25 mouse cellular contexts compared by ENCODE assay signal in the genomic region with DNA sequence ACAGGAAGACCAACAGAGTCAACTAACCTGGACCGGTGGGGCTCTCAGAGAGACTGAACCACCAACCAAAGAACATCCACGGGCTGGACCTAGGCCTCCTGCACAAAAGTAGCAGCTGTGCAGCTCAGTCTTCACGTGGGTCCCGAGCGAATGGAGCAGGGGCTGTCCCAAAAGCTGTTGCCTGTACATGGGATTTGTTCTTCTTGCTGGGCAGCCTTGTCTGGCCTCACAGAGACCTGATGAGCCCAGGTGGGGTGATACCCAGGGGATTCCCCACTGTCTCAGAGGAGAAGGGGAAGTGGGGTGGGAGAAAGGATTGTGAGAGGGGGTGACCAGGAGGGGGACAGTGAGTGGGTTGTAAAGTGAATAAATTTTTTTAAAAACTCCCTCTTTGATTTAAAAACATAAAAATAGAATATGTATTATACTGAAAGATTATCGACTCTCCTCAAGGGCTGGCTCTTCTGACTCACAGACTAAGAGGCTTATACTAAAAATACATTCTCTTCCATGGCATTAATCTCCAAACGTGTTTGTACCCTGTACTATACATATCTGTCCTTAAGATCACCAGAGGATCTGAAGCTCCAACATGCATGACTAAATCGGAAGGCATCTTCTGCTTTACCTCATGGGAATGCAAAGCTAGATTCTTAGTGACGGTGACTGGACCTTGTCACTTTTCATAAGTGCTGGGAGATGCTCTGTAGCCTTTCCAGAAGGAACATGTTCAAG. TPM values are rescaled to one million over a fixed set of nuclear protein-coding genes. Genes with fewer than 3 reads are reported as not detected.
DNase-seq lines count a peak whose midpoint lies in the region; ATAC-seq and TF ChIP-seq lines count a peak whose summit lies in the region.
"Had no signal": no experiment of that assay in that cellular context is flagged by ENCODE, and none has a peak within 500 bp of the region (broad histone marks: within the 10 kb centered on the region; RNA-seq: fewer than 3 reads in every experiment).

No protein-coding gene starts in this region.

- no peak overlapping the region for H3K4me2 ChIP-seq in forebrain, embryonic 11.5 days (ENCODE audit: low read depth, low read length, severe bottlenecking)
- H3K4me2 ChIP-seq in forebrain, postnatal 0 days (ENCODE audit: low read depth), result no peak overlapping the region
- peak overlapping the region; percentile 81 for H3K4me2 ChIP-seq in CH12.LX (ENCODE audit: insufficient read depth, low read depth, poor library complexity, severe bottlenecking)
- no peak overlapping the region for H3K4me2 ChIP-seq in intestine, postnatal 0 days (replicated peaks; ENCODE audit: low read depth)
- H3K4me2 ChIP-seq: embryonic facial prominence, embryonic 12.5 days; forebrain, embryonic 12.5 days had no signal

- TF ChIP-seq RAD21 in CH12.LX (IDR thresholded peaks at IDR 0.05; ENCODE audit: low read depth, low read length), result no peak; the same call in 1 of the 2 replicates

- 81% methylated on average over 9 of the region's 9 CpGs for WGBS in forebrain, embryonic 11.5 days
- WGBS in forebrain, postnatal 0 days, result 87% methylated on average over 9 of the region's 9 CpGs
- WGBS in intestine, postnatal 0 days, result 89% methylated on average over 9 of the region's 9 CpGs
- 77% methylated on average over 9 of the region's 9 CpGs for WGBS in lung, adult 2 months

- peak; percentile 37 for DNase-seq in forebrain, embryonic 11.5 days (ENCODE audit: low spot score)
- no peak for DNase-seq in forebrain, postnatal 0 days
- DNase-seq in retina, adult 2 months (ENCODE audit: low read depth, low spot score), result peak; percentile 74
- no peak for DNase-seq in retina, embryonic 14.5 days (ENCODE audit: low spot score)
- DNase-seq in CH12.LX (ENCODE audit: extremely low read depth), result peak; percentile 96
- peak; percentile 51 for DNase-seq in splenic B cell, adult 2 months (ENCODE audit: low read depth, low spot score)
- no peak for DNase-seq in lung, adult 2 months
- DNase-seq: adrenal gland, adult 8-10 months; adrenal gland, postnatal 14 days; adrenal gland, postnatal 36 days; cerebellum, adult 11-12 months; cerebellum, adult 2 months; cerebellum, adult 9-10 months; cerebellum, postnatal 10 days; cerebellum, postnatal 25 days had no signal

- H3K9ac ChIP-seq in forebrain, embryonic 11.5 days (ENCODE audit: low read length), result no peak overlapping the region
- H3K9ac ChIP-seq in forebrain, postnatal 0 days, result no peak overlapping the region
- peak overlapping the region; percentile 71 for H3K9ac ChIP-seq in CH12.LX (ENCODE audit: insufficient read depth, low read depth)
- no peak overlapping the region for H3K9ac ChIP-seq in intestine, postnatal 0 days (ENCODE audit: low read depth, low read length)
- H3K9ac ChIP-seq: embryonic facial prominence, embryonic 12.5 days; forebrain, embryonic 12.5 days had no signal

- TF ChIP-seq EP300 in CH12.LX (IDR thresholded peaks at IDR 0.05; ENCODE audit: low read length), result peak; percentile 86

- in situ Hi-C loops in CH12.LX (cut with MboI; ENCODE audit: low pct_ligation_motif_present, low pct_unique_long_range_greater_than_20kb, low sequenced_read_pairs), result no loop called here

- peaks cover 52% of the 10 kb centered on the region for H3K79me2 ChIP-seq in CH12.LX (replicated peaks; ENCODE audit: control insufficient read depth, extremely low read depth, insufficient read depth, poor library complexity, severe bottlenecking)

- H3K36me3 ChIP-seq in forebrain, embryonic 11.5 days (ENCODE audit: control insufficient read depth, insufficient read depth, low read length), result no peaks in the 10 kb centered on the region
- H3K36me3 ChIP-seq in forebrain, postnatal 0 days (ENCODE audit: insufficient read depth), result 0 out of 2 replicates have a peak, but pooled peaks cover 3% of the 10 kb centered on the region
- H3K36me3 ChIP-seq in CH12.LX (replicated peaks in 1 of 2; ENCODE audit: control insufficient read depth in 1 of 2, insufficient read depth in 1 of 2, low read length in 1 of 2), result peaks cover 8 to 15% of the 10 kb centered on the region in 2 experiments
- no peaks in the 10 kb centered on the region for H3K36me3 ChIP-seq in splenic B cell, adult 2 months (ENCODE audit: control insufficient read depth, insufficient read depth, low read length, poor library complexity, severe bottlenecking)
- H3K36me3 ChIP-seq in intestine, postnatal 0 days (ENCODE audit: control insufficient read depth, insufficient read depth), result no peaks in the 10 kb centered on the region

- TF ChIP-seq CTCF in forebrain, postnatal 0 days (IDR thresholded peaks at IDR 0.05; ENCODE audit: low read depth), result no peak
- TF ChIP-seq CTCF in CH12.LX (conservative IDR thresholded peaks at IDR 0.05 in 1 of 2, IDR thresholded peaks at IDR 0.05 in 1 of 2; ENCODE audit: low read depth in 2 of 2, low read length in 2 of 2), result no peak
- TF ChIP-seq CTCF in intestine, postnatal 0 days (IDR thresholded peaks at IDR 0.05; ENCODE audit: low read depth), result no peak
- TF ChIP-seq CTCF in lung, adult 2 months (IDR thresholded peaks at IDR 0.05; ENCODE audit: insufficient read depth, low read length), result no peak

- H3K4me1 ChIP-seq in forebrain, embryonic 11.5 days (replicated peaks; ENCODE audit: control insufficient read depth, insufficient read depth, low read length), result no peaks in the 10 kb centered on the region
- H3K4me1 ChIP-seq in forebrain, postnatal 0 days (ENCODE audit: insufficient read depth), result peaks cover 9% of the 10 kb centered on the region; the same call in 1 of the 2 replicates
- peaks cover 4 to 20% of the 10 kb centered on the region in 2 experiments for H3K4me1 ChIP-seq in CH12.LX (ENCODE audit: control insufficient read depth in 1 of 2, insufficient read depth in 2 of 2)
- no peaks in the 10 kb centered on the region for H3K4me1 ChIP-seq in intestine, postnatal 0 days (replicated peaks; ENCODE audit: control insufficient read depth, insufficient read depth, low read length)
- H3K4me1 ChIP-seq in lung, adult 2 months (ENCODE audit: control insufficient read depth, insufficient read depth, low read length), result peaks cover 2% of the 10 kb centered on the region; the same call in 1 of the 2 replicates

- TF ChIP-seq POLR2A in CH12.LX (IDR thresholded peaks at IDR 0.05; ENCODE audit: low read depth, low read length), result peak; percentile 72
- TF ChIP-seq POLR2A in lung, adult 2 months (IDR thresholded peaks at IDR 0.05; ENCODE audit: borderline replicate concordance, extremely low read depth, low read depth, low read length), result no peak

- no peaks in the 10 kb centered on the region for H3K27me3 ChIP-seq in forebrain, embryonic 11.5 days (ENCODE audit: control insufficient read depth, insufficient read depth, low read length)
- H3K27me3 ChIP-seq in forebrain, postnatal 0 days (ENCODE audit: insufficient read depth, low read length), result no peaks in the 10 kb centered on the region
- H3K27me3 ChIP-seq in CH12.LX (replicated peaks), result no peaks in the 10 kb centered on the region
- no peaks in the 10 kb centered on the region for H3K27me3 ChIP-seq in splenic B cell, adult 2 months (ENCODE audit: control insufficient read depth, insufficient read depth, low read length, poor library complexity, severe bottlenecking)
- H3K27me3 ChIP-seq in intestine, postnatal 0 days (replicated peaks; ENCODE audit: control insufficient read depth, insufficient read depth, low read length), result no peaks in the 10 kb centered on the region
- H3K27me3 ChIP-seq: embryonic facial prominence, embryonic 12.5 days; forebrain, embryonic 12.5 days; Patski had no signal

- dilution Hi-C loops in CH12.LX (cut with MboI; ENCODE audit: extremely low pct_ligation_motif_present, extremely low pct_unique_long_range_greater_than_20kb, low sequenced_read_pairs), result no loop called here

- no peak overlapping the region for H3K27ac ChIP-seq in forebrain, embryonic 11.5 days (ENCODE audit: low read depth, low read length)
- H3K27ac ChIP-seq in forebrain, postnatal 0 days (ENCODE audit: low read depth, low read length), result no peak overlapping the region
- peak overlapping the region; percentile 95 for H3K27ac ChIP-seq in CH12.LX (ENCODE audit: insufficient read depth, low read depth)
- H3K27ac ChIP-seq in intestine, postnatal 0 days (ENCODE audit: low read depth, low read length), result no peak overlapping the region
- H3K27ac ChIP-seq: embryonic facial prominence, embryonic 10.5 days; embryonic facial prominence, embryonic 12.5 days; forebrain, embryonic 12.5 days had no signal

- H3K9me3 ChIP-seq in forebrain, embryonic 11.5 days (ENCODE audit: control insufficient read depth, low read length), result no peaks in the 10 kb centered on the region
- no peaks in the 10 kb centered on the region for H3K9me3 ChIP-seq in forebrain, postnatal 0 days (ENCODE audit: low read length)
- H3K9me3 ChIP-seq in CH12.LX (replicated peaks; ENCODE audit: low read length), result no peaks in the 10 kb centered on the region
- no peaks in the 10 kb centered on the region for H3K9me3 ChIP-seq in intestine, postnatal 0 days (ENCODE audit: control insufficient read depth)
- H3K9me3 ChIP-seq: embryonic facial prominence, embryonic 10.5 days; embryonic facial prominence, embryonic 12.5 days; forebrain, embryonic 12.5 days had no signal

- no peak overlapping the region for H3K4me3 ChIP-seq in forebrain, embryonic 11.5 days (ENCODE audit: low read depth, low read length)
- H3K4me3 ChIP-seq in forebrain, postnatal 0 days (ENCODE audit: low read depth, low read length), result no peak overlapping the region
- peak overlapping the region; percentile 67 to 88 (median 70) for H3K4me3 ChIP-seq in CH12.LX (replicated peaks in 1 of 3; ENCODE audit: low read depth in 2 of 3, low read length in 2 of 3, poor library complexity in 1 of 3)
- no peak overlapping the region for H3K4me3 ChIP-seq in intestine, postnatal 0 days (ENCODE audit: low read depth, low read length)
- H3K4me3 ChIP-seq in lung, adult 2 months (replicated peaks; ENCODE audit: extremely low read depth, low read depth, low read length), result no peak overlapping the region
- H3K4me3 ChIP-seq: embryonic facial prominence, embryonic 10.5 days; embryonic facial prominence, embryonic 12.5 days; forebrain, embryonic 12.5 days had no signal

- ATAC-seq in forebrain, embryonic 11.5 days (replicated peaks; ENCODE audit: low FRiP score), result no peak
- ATAC-seq in forebrain, postnatal 0 days, result no peak
- ATAC-seq in intestine, postnatal 0 days, result no peak
- ATAC-seq: activated CD4-positive, CD25-positive, alpha-beta regulatory T cell, adult 4 months; CD4-positive, CD25-positive, alpha-beta regulatory T cell, adult 4 months; forebrain, embryonic 14.5 days; forebrain, embryonic 16.5 days; Patski had no signal

RNA-seq across cellular contexts. Expression of a gene that starts 3.6 kb away (rescaled TPM):
- polyA plus RNA-seq in forebrain, embryonic 11.5 days (2014; fragmentation: Nextera tagmentation; extraction: Ambion mirVana), result 96.8 and 96.9 TPM in 2 replicates
- 291 and 319 TPM in 2 replicates for total RNA-seq in forebrain, postnatal 0 days (2014; rRNA removed)
- 133 and 214 TPM in 2 replicates for polyA plus RNA-seq in forebrain, postnatal 0 days (2015; fragmentation: Nextera tagmentation; extraction: Ambion mirVana)
- total RNA-seq in CH12.LX (2012; rRNA removed), result 13.6 and 17.2 TPM in 2 replicates
- total RNA-seq in CH12.LX (2014; rRNA removed), result 17.4 and 19.9 TPM in 2 replicates
- 21.8 and 22.3 TPM in 2 replicates for polyA plus RNA-seq in CH12.LX (2012; ENCODE audit: insufficient read length, low read depth)
- polyA plus RNA-seq in intestine, postnatal 0 days (2015; fragmentation: Nextera tagmentation; extraction: Ambion mirVana), result 10.8 and 12.4 TPM in 2 replicates
- 4.1 and 4.6 TPM in 2 replicates for polyA plus RNA-seq in lung, adult 2 months (2012; rRNA removed)

RNA-seq across cellular contexts. Expression of a gene that starts 7.0 kb away (rescaled TPM):
- 74.4 and 77.6 TPM in 2 replicates for polyA plus RNA-seq in forebrain, embryonic 11.5 days (2014; fragmentation: Nextera tagmentation; extraction: Ambion mirVana)
- 25.9 and 29.6 TPM in 2 replicates for total RNA-seq in forebrain, postnatal 0 days (2014; rRNA removed)
- polyA plus RNA-seq in forebrain, postnatal 0 days (2015; fragmentation: Nextera tagmentation; extraction: Ambion mirVana), result 44.6 and 53.9 TPM in 2 replicates
- 66.6 and 90.4 TPM in 2 replicates for total RNA-seq in CH12.LX (2012; rRNA removed)
- 55.5 and 55.9 TPM in 2 replicates for total RNA-seq in CH12.LX (2014; rRNA removed)
- polyA plus RNA-seq in CH12.LX (2012; ENCODE audit: insufficient read length, low read depth), result 169 and 197 TPM in 2 replicates
- 27.8 and 31.1 TPM in 2 replicates for polyA plus RNA-seq in intestine, postnatal 0 days (2015; fragmentation: Nextera tagmentation; extraction: Ambion mirVana)
- 9.0 and 10.1 TPM in 2 replicates for polyA plus RNA-seq in lung, adult 2 months (2012; rRNA removed)

RNA-seq across cellular contexts. Expression of a gene that starts 33.6 kb away (rescaled TPM):
- polyA plus RNA-seq in forebrain, embryonic 11.5 days (2014; fragmentation: Nextera tagmentation; extraction: Ambion mirVana), result 0.48 TPM in 1 of 2 replicates, not detected in the other
- total RNA-seq in forebrain, postnatal 0 days (2014; rRNA removed), result 0.14 and 0.23 TPM in 2 replicates
- 0.28 and 0.33 TPM in 2 replicates for polyA plus RNA-seq in forebrain, postnatal 0 days (2015; fragmentation: Nextera tagmentation; extraction: Ambion mirVana)
- 477 and 729 TPM in 2 replicates for total RNA-seq in CH12.LX (2012; rRNA removed)
- 1,234 and 1,319 TPM in 2 replicates for total RNA-seq in CH12.LX (2014; rRNA removed)
- 336 and 364 TPM in 2 replicates for polyA plus RNA-seq in CH12.LX (2012; ENCODE audit: insufficient read length, low read depth)
- 0.10 TPM in 1 of 2 replicates, not detected in the other for polyA plus RNA-seq in intestine, postnatal 0 days (2015; fragmentation: Nextera tagmentation; extraction: Ambion mirVana)
- 7.7 and 20.2 TPM in 2 replicates for polyA plus RNA-seq in lung, adult 2 months (2012; rRNA removed)
- total RNA-seq: MEL had no signal
- polyA plus RNA-seq: embryonic facial prominence, embryonic 10.5 days had no signal

Comparison
In these comparisons a context has a peak if more than half of its experiments do, and no peak if none do; other contexts are left out.
1. DNase-seq: peak in forebrain, embryonic 11.5 days (single experiment), retina, adult 2 months (single experiment), CH12.LX (single experiment) and splenic B cell, adult 2 months (single experiment); none in forebrain, postnatal 0 days (single experiment), retina, embryonic 14.5 days (single experiment) and lung, adult 2 months (single experiment).
2. H3K4me3 ChIP-seq: peak in CH12.LX (3 of 3); none in forebrain, embryonic 11.5 days (single experiment), forebrain, postnatal 0 days (single experiment), intestine, postnatal 0 days (single experiment) and lung, adult 2 months (single experiment).
3. RNA of a gene that starts 33.6 kb away (polyA plus RNA-seq): 336 to 364 TPM in CH12.LX; 7.7 to 20.2 TPM in lung, adult 2 months, 0.48 TPM in forebrain, embryonic 11.5 days, 0.28 to 0.33 TPM in forebrain, postnatal 0 days and 0.10 TPM in intestine, postnatal 0 days; every median in the first group is over 10 times any median in the second.